ENCODE assay signal across 10 mouse cellular contexts in genomic region chr3:151000217-151000616, GRCm38 (mm10).
A peak's percentile ranks its signal among the peaks of the same experiment; 100 is the strongest.
DNase-seq lines count a peak whose midpoint lies in the region; ATAC-seq and TF ChIP-seq lines count a peak whose summit lies in the region.
"Had no signal": no experiment of that assay in that cellular context is flagged by ENCODE, and none has a peak within 500 bp of the region (broad histone marks: within the 10 kb centered on the region; RNA-seq: fewer than 3 reads in every experiment).

No protein-coding gene starts in this region.

- no peak overlapping the region for H3K4me2 ChIP-seq in forebrain, embryonic 13.5 days
- no peak overlapping the region for H3K4me2 ChIP-seq in forebrain, embryonic 12.5 days
- no peak overlapping the region for H3K4me2 ChIP-seq in lung, embryonic 14.5 days

- no peak for TF ChIP-seq CTCF in lung, embryonic 14.5 days (IDR thresholded peaks at IDR 0.05; ENCODE audit: low read depth)

- no peaks in the 10 kb centered on the region for H3K27me3 ChIP-seq in forebrain, embryonic 13.5 days
- no peaks in the 10 kb centered on the region for H3K27me3 ChIP-seq in forebrain, embryonic 12.5 days
- H3K27me3 ChIP-seq in lung, embryonic 14.5 days (ENCODE audit: insufficient read depth, low read length), result no peaks in the 10 kb centered on the region

- peak; percentile 24 for DNase-seq in lung, embryonic 14.5 days
- no peak for DNase-seq in lung, adult 18-20 months
- DNase-seq in embryo, embryonic 11.5 days (ENCODE audit: low read depth, low spot score), result peak; percentile 20
- DNase-seq in mesoderm, embryonic 11.5 days (ENCODE audit: low read depth, low spot score), result peak; percentile 80
- DNase-seq in layer of hippocampus, postnatal 25 days (ENCODE audit: extremely low spot score in 1 of 2, low spot score in 1 of 2), result no peak
- DNase-seq in right cerebral cortex, adult 2 months (ENCODE audit: low spot score in 2 of 2), result no peak
- DNase-seq: heart, adult 11 months had no signal

- H3K9ac ChIP-seq in forebrain, embryonic 13.5 days, result no peak overlapping the region
- no peak overlapping the region for H3K9ac ChIP-seq in forebrain, embryonic 12.5 days
- H3K9ac ChIP-seq in lung, embryonic 14.5 days, result no peak overlapping the region

- no peaks in the 10 kb centered on the region for H3K4me1 ChIP-seq in forebrain, embryonic 13.5 days
- H3K4me1 ChIP-seq in forebrain, embryonic 12.5 days, result no peaks in the 10 kb centered on the region
- no peaks in the 10 kb centered on the region for H3K4me1 ChIP-seq in lung, embryonic 14.5 days (ENCODE audit: insufficient read depth)

- no peaks in the 10 kb centered on the region for H3K9me3 ChIP-seq in forebrain, embryonic 13.5 days (replicated peaks)
- H3K9me3 ChIP-seq in forebrain, embryonic 12.5 days, result no peaks in the 10 kb centered on the region
- H3K9me3 ChIP-seq in lung, embryonic 14.5 days (ENCODE audit: low read depth, low read length), result no peaks in the 10 kb centered on the region

- H3K36me3 ChIP-seq in forebrain, embryonic 13.5 days (ENCODE audit: poor library complexity, severe bottlenecking), result no peaks in the 10 kb centered on the region
- H3K36me3 ChIP-seq in forebrain, embryonic 12.5 days (replicated peaks), result no peaks in the 10 kb centered on the region
- no peaks in the 10 kb centered on the region for H3K36me3 ChIP-seq in lung, embryonic 14.5 days (ENCODE audit: insufficient read depth)

- no peak overlapping the region for H3K4me3 ChIP-seq in forebrain, embryonic 13.5 days
- no peak overlapping the region for H3K4me3 ChIP-seq in forebrain, embryonic 12.5 days (replicated peaks)
- no peak overlapping the region for H3K4me3 ChIP-seq in lung, embryonic 14.5 days (ENCODE audit: low read depth, low read length)

- 0 out of 2 replicates have a peak, but pooled peaks have one; percentile 19 for ATAC-seq in forebrain, embryonic 13.5 days
- no peak for ATAC-seq in forebrain, embryonic 12.5 days (ENCODE audit: low FRiP score)
- no peak; the same call in 1 of the 2 replicates for ATAC-seq in lung, embryonic 14.5 days (ENCODE audit: insufficient read depth)

- 33% methylated on average over 5 of the region's 5 CpGs for WGBS in forebrain, embryonic 13.5 days
- 21% methylated on average over 5 of the region's 5 CpGs for WGBS in forebrain, embryonic 12.5 days
- 20% methylated on average over 5 of the region's 5 CpGs for WGBS in lung, embryonic 14.5 days

- no peak overlapping the region for H3K27ac ChIP-seq in forebrain, embryonic 13.5 days
- H3K27ac ChIP-seq in forebrain, embryonic 12.5 days, result no peak overlapping the region
- no peak overlapping the region for H3K27ac ChIP-seq in lung, embryonic 14.5 days (ENCODE audit: low read depth)
- H3K27ac ChIP-seq: kidney, postnatal 0 days had no signal

Comparison
In these comparisons a context has a peak if more than half of its experiments do, and no peak if none do; other contexts are left out.
1. DNase-seq: peak in lung, embryonic 14.5 days (single experiment), embryo, embryonic 11.5 days (single experiment) and mesoderm, embryonic 11.5 days (single experiment); none in lung, adult 18-20 months (0 of 2), layer of hippocampus, postnatal 25 days (0 of 2) and right cerebral cortex, adult 2 months (0 of 2).